Mouse (Mus musculus): ENCODE results near the gene Hoxa4.

DNA sequence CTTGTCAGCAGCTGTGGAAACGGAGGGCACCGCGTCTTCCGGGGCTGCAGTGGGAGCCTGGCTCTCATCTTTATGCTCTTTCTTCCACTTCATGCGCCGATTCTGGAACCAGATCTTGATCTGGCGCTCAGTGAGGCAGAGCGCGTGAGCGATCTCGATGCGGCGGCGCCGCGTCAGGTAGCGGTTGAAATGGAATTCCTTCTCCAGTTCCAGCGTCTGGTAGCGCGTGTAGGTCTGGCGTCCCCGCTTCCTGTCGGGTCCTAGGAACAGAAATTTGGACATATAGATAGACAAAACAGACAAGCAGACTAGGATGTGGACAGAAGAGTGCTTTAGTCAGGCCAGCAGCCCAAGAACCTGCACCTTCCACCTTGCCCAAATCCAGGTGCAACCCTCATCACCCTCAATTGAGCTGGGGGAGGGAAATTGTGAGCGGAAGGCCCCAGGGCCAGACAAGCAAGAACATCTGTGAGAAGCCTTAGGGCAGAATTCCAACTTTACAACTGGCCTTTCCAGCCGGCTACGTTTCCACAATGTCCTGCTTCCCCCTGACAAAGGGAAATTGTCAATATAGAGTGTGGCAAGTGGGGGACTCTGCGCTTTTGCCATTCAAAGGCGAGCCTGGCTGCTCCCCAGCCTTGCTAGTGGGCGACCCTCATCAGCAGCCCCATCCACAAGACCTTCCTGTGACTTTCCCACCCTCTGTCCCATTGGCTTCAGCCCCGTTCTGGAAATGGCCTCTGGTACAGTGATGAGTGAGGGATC is 24.4 kb upstream of the Hoxa4 start:
- TF ChIP-seq HCFC1 (IDR thresholded peaks at IDR 0.05; ENCODE audit: borderline replicate concordance, insufficient read depth, low read length), result no peak
- TF ChIP-seq ZC3H11A (IDR thresholded peaks at IDR 0.05; ENCODE audit: borderline replicate concordance, low read depth, low read length), result no peak
- TF ChIP-seq MAFK (IDR thresholded peaks at IDR 0.05; ENCODE audit: insufficient read depth, low read depth, low read length), result no peak
- no peak for TF ChIP-seq CHD2 (IDR thresholded peaks at IDR 0.05; ENCODE audit: low read depth, low read length)
